Mouse (Mus musculus): ENCODE data around the gene Adgrf1.

Adgrf1 gene

GRCm38 (mm10) chr17:43270161-43270560 lies at the start of gene Adgrf1:
TSS of gene Adgrf1 (plus strand) at chr17:43270329.
- no peak for DNase-seq

GRCm38 (mm10) chr17:43226101-43226500 lies 44.0 kb upstream of the Adgrf1 start:
- DNase-seq = no peak

GRCm38 (mm10) chr17:43229621-43230513 lies 40.3 kb upstream of the Adgrf1 start:
- peak; percentile 82 for DNase-seq

GRCm38 (mm10) chr17:43230821-43231220 lies 39.3 kb upstream of the Adgrf1 start:
- no peak for DNase-seq

- no peak for DNase-seq
These were observed 37.4 kb upstream of the Adgrf1 start for GRCm38 (mm10) chr17:43232769-43233168.

- no peak for DNase-seq
These were observed 33.4 kb upstream of the Adgrf1 start for GRCm38 (mm10) chr17:43236656-43237250.

GRCm38 (mm10) chr17:43239035-43239434 lies 31.1 kb upstream of the Adgrf1 start:
- DNase-seq = no peak

GRCm38 (mm10) chr17:43241134-43241533 lies 29.0 kb upstream of the Adgrf1 start:
- peak; percentile 68 for DNase-seq

GRCm38 (mm10) chr17:43242609-43243008 lies 27.5 kb upstream of the Adgrf1 start:
- DNase-seq = no peak

GRCm38 (mm10) chr17:43245364-43245763 lies 24.8 kb upstream of the Adgrf1 start:
- no peak for DNase-seq

- DNase-seq = no peak
These were observed 22.9 kb upstream of the Adgrf1 start for GRCm38 (mm10) chr17:43247245-43247644.

GRCm38 (mm10) chr17:43249645-43250044 lies 20.5 kb upstream of the Adgrf1 start:
- DNase-seq = no peak

GRCm38 (mm10) chr17:43251249-43252125 lies 18.6 kb upstream of the Adgrf1 start:
- DNase-seq = no peak

- DNase-seq = no peak
These were observed 17.3 kb upstream of the Adgrf1 start for GRCm38 (mm10) chr17:43252846-43253245.

- DNase-seq = no peak
These were observed 15.9 kb upstream of the Adgrf1 start for GRCm38 (mm10) chr17:43254261-43254660.

- no peak for DNase-seq
These were observed 13.5 kb upstream of the Adgrf1 start for GRCm38 (mm10) chr17:43256536-43257135.

GRCm38 (mm10) chr17:43257699-43258098 lies 12.4 kb upstream of the Adgrf1 start:
- DNase-seq = no peak

- no peak for DNase-seq
These were observed 8.2 kb upstream of the Adgrf1 start for GRCm38 (mm10) chr17:43261937-43262336.

- no peak for DNase-seq
These were observed 5.4 kb upstream of the Adgrf1 start for GRCm38 (mm10) chr17:43264739-43265138.

GRCm38 (mm10) chr17:43265178-43265837 lies 4.8 kb upstream of the Adgrf1 start:
- peak; percentile 88 for DNase-seq

GRCm38 (mm10) chr17:43265944-43266343 lies 4.2 kb upstream of the Adgrf1 start:
- DNase-seq = no peak

GRCm38 (mm10) chr17:43266636-43267035 lies 3.5 kb upstream of the Adgrf1 start:
- no peak for DNase-seq

Measured in lung, postnatal 36 days (tissue).